Mouse (Mus musculus) heart, adult 10 weeks (tissue): Measurements from ENCODE around the gene Coq2. TPM values are rescaled to one million over a fixed set of nuclear protein-coding genes. Genes with fewer than 3 reads are reported as not detected.

Experiments
- polyA plus RNA-seq: library from polyadenylated mRNA; stranded (reverse); fragments of 350-450 nt; fragmentation: Illumina TruSeq; extraction: RNeasy Lipid Tissue Mini Kit (QIAGEN cat#74804); gene quantifications from one replicate; pipeline ENCODE4 v1.2.3, GENCODE M21; 2014; ENCODE audit warnings: low read depth, low replicate concordance

Coq2 gene
- polyA plus RNA-seq: 127 TPM

GRCm38 (mm10) chr5:100674711-100675376 is at the start of gene Coq2:
TSS of gene Coq2 (minus strand) at chr5:100675140.

GRCm38 (mm10) chr5:100719235-100720088 is 44.5 kb upstream of the Coq2 start, which contains the start of gene Hpse:
TSS of gene Hpse (minus strand) at chr5:100719716.

Other genes with a start within 250 kb of the Coq2 start
- 4.5 TPM for gene Lin54, start 174.5 kb downstream of the Coq2 start, polyA plus RNA-seq
- gene Cops4, start 156.8 kb downstream of the Coq2 start, polyA plus RNA-seq: 97.4 TPM
- 2.2 TPM for gene Plac8, start 102.9 kb downstream of the Coq2 start, polyA plus RNA-seq
- gene Hpse, start 44.6 kb upstream of the Coq2 start, polyA plus RNA-seq: 0.73 TPM
- 6.2 TPM for gene Helq, start 123.5 kb upstream of the Coq2 start, polyA plus RNA-seq
- 83.3 TPM for gene Mrps18c, start 123.5 kb upstream of the Coq2 start, polyA plus RNA-seq
- 12.6 TPM for gene Abraxas1, start 145.8 kb upstream of the Coq2 start, polyA plus RNA-seq
- 11.5 TPM for gene Gpat3, start 170.6 kb upstream of the Coq2 start, polyA plus RNA-seq